Mouse (Mus musculus) lung, embryonic 16.5 days (tissue): ENCODE data around the gene Gm11037. TPM values are rescaled to one million over a fixed set of nuclear protein-coding genes. Genes with fewer than 3 reads are reported as not detected.

Experiments used
- ATAC-seq: fragments of 200-750 bp; cut with Nextera tagmentation; 2 replicates; pipeline ENCODE4 v1.8.0; 2017; ENCODE audit warnings: low read depth, mild to moderate bottlenecking, moderate library complexity
- H3K27ac ChIP-seq: fragments of 300-500 bp; sonication (generic); 2 replicates; pipeline ENCODE4 v1.5.1; 2014; ENCODE audit warnings: mild to moderate bottlenecking, control low read depth, low read length
- H3K27me3 ChIP-seq: fragments of 300-500 bp; sonication (generic); 2 replicates; pipeline ENCODE4 v1.6.1; 2014; ENCODE audit warnings: low read depth, low read length, mixed read lengths; ENCODE audit not compliant: control insufficient read depth, insufficient read depth
- H3K36me3 ChIP-seq: fragments of 300-500 bp; sonication (generic); 2 replicates; pipeline ENCODE4 v1.6.1; 2014; ENCODE audit warnings: low read length; ENCODE audit not compliant: control insufficient read depth, insufficient read depth
- H3K4me1 ChIP-seq: fragments of 300-500 bp; sonication (generic); replicated peaks from 2 replicates; pipeline ENCODE4 v1.6.1; 2014; ENCODE audit warnings: low read length, mixed read lengths; ENCODE audit not compliant: control insufficient read depth, insufficient read depth
- H3K4me2 ChIP-seq: fragments of 300-500 bp; sonication (generic); 2 replicates; pipeline ENCODE4 v1.6.1; 2014; ENCODE audit warnings: low read depth, low read length, control low read depth
- H3K4me3 ChIP-seq: fragments of 300-500 bp; sonication (generic); 2 replicates; pipeline ENCODE4 v1.5.1; 2014; ENCODE audit warnings: mild to moderate bottlenecking, low read length, control low read depth
- H3K9ac ChIP-seq: fragments of 300-500 bp; sonication (generic); 2 replicates; pipeline ENCODE4 v1.6.1; 2014; ENCODE audit warnings: low read length, control low read depth
- H3K9me3 ChIP-seq: fragments of 300-500 bp; sonication (generic); 2 replicates; pipeline ENCODE4 v1.6.1; 2016; ENCODE audit warnings: low read length; ENCODE audit not compliant: control insufficient read depth
- WGBS: fragments of 180-500 bp; shearing (Covaris S2); extraction: QIAGEN DNeasy Blood & Tissue Kit; methylation state at CpG from one replicate; pipeline ENCODE4 v1.1.7; 2014; 5-methylcytosine and 5-hydroxymethylcytosine counted together
- polyA plus RNA-seq: library from polyadenylated mRNA; unstranded; fragments of >200 nt; fragmentation: Nextera tagmentation; extraction: Ambion mirVana; gene quantifications from 2 replicates; pipeline ENCODE4 v1.2.1, GENCODE M21; 2015

Gm11037 gene
- polyA plus RNA-seq, 1 experiment from 2014 or later = not detected

- Histone ChIP-seq H3K36me3 (no peaks in the 10 kb centered on the region), H3K27me3 (no peaks in the 10 kb centered on the region), H3K27ac (peak within 1 kb of the TSS; percentile 42), H3K9ac (peak within 1 kb of the TSS; percentile 77), H3K9me3 (no peaks in the 10 kb centered on the region), H3K4me1 (peaks cover 8% of the 10 kb centered on the region; the same call in 1 of the 2 replicates), H3K4me3 (peak within 1 kb of the TSS; percentile 56), H3K4me2 (peak within 1 kb of the TSS; percentile 70)
- ATAC-seq = peak; percentile 97
- WGBS = under 1% methylated on average over 27 of the region's 28 CpGs
These were observed 6.1 kb upstream of the Gm11037 start, which contains the start of gene Hspa12b for GRCm38 (mm10) chr2:131127161-131127730. Hspa12b (plus strand) TSS chr2:131127280.

- Histone ChIP-seq H3K27ac (no peak overlapping the region), H3K4me3 (peak overlapping the region; percentile 56), H3K4me1 (peaks cover 8% of the 10 kb centered on the region; the same call in 1 of the 2 replicates), H3K27me3 (no peaks in the 10 kb centered on the region), H3K9ac (peak overlapping the region; percentile 77), H3K36me3 (no peaks in the 10 kb centered on the region), H3K4me2 (peak overlapping the region; percentile 70), H3K9me3 (no peaks in the 10 kb centered on the region)
- ATAC-seq = no peak
- WGBS = 70% methylated on average over 5 of the region's 5 CpGs
These were observed 5.1 kb upstream of the Gm11037 start for GRCm38 (mm10) chr2:131128211-131128610.

- peak overlapping the region; percentile 70 for H3K4me2 ChIP-seq
- H3K27me3 ChIP-seq = no peaks in the 10 kb centered on the region
- H3K27ac ChIP-seq = no peak overlapping the region
- peak overlapping the region; percentile 10; the same call in 1 of the 2 replicates for H3K4me3 ChIP-seq
- no peaks in the 10 kb centered on the region for H3K9me3 ChIP-seq
- no peak for ATAC-seq
- peaks cover 8% of the 10 kb centered on the region; the same call in 1 of the 2 replicates for H3K4me1 ChIP-seq
- no peak overlapping the region for H3K9ac ChIP-seq
- no peaks in the 10 kb centered on the region for H3K36me3 ChIP-seq
- whole genome bisulfite sequencing = 66% methylated on average over 3 of the region's 3 CpGs
These were observed 4.6 kb upstream of the Gm11037 start for GRCm38 (mm10) chr2:131128636-131129157.

- H3K9ac ChIP-seq = no peak overlapping the region
- no peaks in the 10 kb centered on the region for H3K36me3 ChIP-seq
- no peaks in the 10 kb centered on the region for H3K9me3 ChIP-seq
- H3K27me3 ChIP-seq = no peaks in the 10 kb centered on the region
- WGBS = 60% methylated on average over 5 of the region's 5 CpGs
- no peak overlapping the region for H3K27ac ChIP-seq
- no peak overlapping the region for H3K4me2 ChIP-seq
- peaks cover 6% of the 10 kb centered on the region; the same call in 1 of the 2 replicates for H3K4me1 ChIP-seq
- ATAC-seq = no peak
- H3K4me3 ChIP-seq = no peak overlapping the region
These were observed 3.5 kb upstream of the Gm11037 start for GRCm38 (mm10) chr2:131129836-131130235.

DNA sequence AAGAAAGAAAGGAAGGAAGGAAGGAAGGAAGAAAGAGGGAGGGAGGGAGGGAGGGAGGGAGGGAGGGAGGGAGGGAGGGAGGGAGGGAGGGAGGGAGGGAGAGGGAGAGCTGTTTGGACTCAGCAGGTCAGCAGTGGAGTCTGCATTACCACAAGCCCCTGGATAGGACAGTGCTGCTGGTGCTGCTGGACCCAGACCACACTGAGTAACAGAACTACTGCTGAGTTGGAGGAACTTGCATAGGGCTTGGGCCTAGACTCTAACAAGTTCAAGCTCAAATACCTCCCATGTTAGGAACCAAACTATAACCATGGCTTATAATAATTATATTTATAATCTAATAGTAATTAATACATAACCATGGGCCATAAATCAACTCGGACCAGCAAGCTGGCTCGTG lies 2.4 kb upstream of the Gm11037 start:
- no peak overlapping the region for H3K9ac ChIP-seq
- no peak overlapping the region for H3K4me2 ChIP-seq
- WGBS = 88% methylated on average over 2 of the region's 2 CpGs
- H3K27me3 ChIP-seq = no peaks in the 10 kb centered on the region
- no peak overlapping the region for H3K27ac ChIP-seq
- no peaks in the 10 kb centered on the region for H3K9me3 ChIP-seq
- H3K4me1 ChIP-seq = peaks cover 6% of the 10 kb centered on the region; the same call in 1 of the 2 replicates
- no peak overlapping the region for H3K4me3 ChIP-seq
- no peak for ATAC-seq
- H3K36me3 ChIP-seq = no peaks in the 10 kb centered on the region

GRCm38 (mm10) chr2:131132111-131132888 lies 997 bp upstream of the Gm11037 start:
- 76% methylated on average over 10 of the region's 10 CpGs for WGBS
- peaks cover 2% of the 10 kb centered on the region; the same call in 1 of the 2 replicates for H3K4me1 ChIP-seq
- no peak overlapping the region for H3K9ac ChIP-seq
- H3K4me3 ChIP-seq = no peak overlapping the region
- no peaks in the 10 kb centered on the region for H3K9me3 ChIP-seq
- ATAC-seq = no peak
- H3K27ac ChIP-seq = no peak overlapping the region
- no peaks in the 10 kb centered on the region for H3K27me3 ChIP-seq
- H3K36me3 ChIP-seq = peaks cover 2% of the 10 kb centered on the region
- H3K4me2 ChIP-seq = no peak overlapping the region

DNA sequence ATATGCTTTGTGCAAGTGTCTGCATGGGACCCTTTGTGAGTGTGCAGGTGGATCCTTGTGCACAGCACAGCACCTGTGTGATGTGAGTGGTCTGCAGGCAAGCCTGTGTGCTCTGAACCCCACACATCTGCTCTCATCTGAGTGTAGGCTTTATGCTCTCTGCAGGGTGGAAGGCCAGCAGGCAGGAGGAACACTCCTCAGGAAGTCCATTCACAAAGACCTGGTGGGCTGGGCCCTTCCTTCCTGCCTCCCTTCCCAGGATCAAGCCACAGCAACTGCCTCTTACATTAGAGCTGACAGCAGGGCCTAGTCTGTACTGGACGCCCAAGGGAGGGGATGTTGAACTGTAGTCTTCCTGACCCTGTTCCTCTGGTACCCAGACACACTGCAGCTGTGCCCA lies 1.1 kb downstream of the Gm11037 start:
- peak; percentile 81 for ATAC-seq
- Histone ChIP-seq H3K9ac (no peak overlapping the region), H3K36me3 (peaks cover 11% of the 10 kb centered on the region), H3K4me1 (peaks cover 1% of the 10 kb centered on the region; the same call in 1 of the 2 replicates), H3K4me2 (no peak overlapping the region), H3K27ac (peak overlapping the region; percentile 74), H3K27me3 (no peaks in the 10 kb centered on the region), H3K4me3 (no peak overlapping the region), H3K9me3 (no peaks in the 10 kb centered on the region)
- 75% methylated on average over 1 of the region's 1 CpGs for WGBS

DNA sequence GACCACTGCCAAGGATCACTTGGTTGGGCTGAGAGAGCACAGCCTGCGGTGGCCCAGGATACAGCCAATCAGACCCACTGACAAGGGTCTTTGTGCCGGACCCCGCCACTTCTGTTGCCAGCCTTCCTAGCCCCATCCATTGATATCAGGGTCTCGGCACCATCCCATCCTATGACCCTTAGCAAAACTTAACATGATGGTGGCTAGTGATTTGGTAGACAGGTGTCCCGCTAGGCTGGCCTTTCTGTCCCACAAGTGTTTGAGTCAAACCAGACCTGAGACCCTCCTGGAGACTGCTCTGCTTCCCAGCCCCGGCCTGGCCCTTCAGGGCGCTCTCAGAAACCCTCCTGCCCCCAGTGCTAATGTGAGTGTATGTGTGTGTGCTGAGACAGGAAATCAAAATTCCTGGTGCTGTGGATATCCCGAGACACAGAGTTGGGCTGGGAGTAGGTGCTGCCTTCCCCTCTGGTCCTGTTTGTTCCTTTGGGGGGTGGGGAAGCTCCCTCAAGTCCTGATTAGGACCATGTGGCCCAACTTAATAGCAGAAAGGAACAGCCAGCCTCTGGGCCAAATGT lies 1.6 kb downstream of the Gm11037 start:
- H3K4me1 ChIP-seq = peaks cover 6% of the 10 kb centered on the region
- no peak overlapping the region for H3K4me2 ChIP-seq
- ATAC-seq = no peak
- H3K4me3 ChIP-seq = no peak overlapping the region
- no peaks in the 10 kb centered on the region for H3K9me3 ChIP-seq
- H3K27ac ChIP-seq = peak overlapping the region; percentile 56
- H3K27me3 ChIP-seq = no peaks in the 10 kb centered on the region
- H3K9ac ChIP-seq = no peak overlapping the region
- 74% methylated on average over 8 of the region's 8 CpGs for WGBS
- peaks cover 15% of the 10 kb centered on the region for H3K36me3 ChIP-seq
